Mouse (Mus musculus): ENCODE results near the gene Ulk3.
A peak's percentile ranks its signal among the peaks of the same experiment; 100 is the strongest.

The Ulk3 gene

GRCm38 (mm10) chr9:57574397-57574796 lies 14.9 kb upstream of the Ulk3 start:
- no peak for DNase-seq

- DNase-seq: no peak
Measured at GRCm38 (mm10) chr9:57575577-57575976, 13.7 kb upstream of the Ulk3 start.

GRCm38 (mm10) chr9:57577144-57577849 lies 12.0 kb upstream of the Ulk3 start:
- peak; percentile 19 for DNase-seq

GRCm38 (mm10) chr9:57584991-57585390 lies 4.3 kb upstream of the Ulk3 start:
- no peak for DNase-seq

- no peak for DNase-seq
Measured at GRCm38 (mm10) chr9:57590726-57591125, 1.5 kb downstream of the Ulk3 start.

- no peak for DNase-seq
Measured at GRCm38 (mm10) chr9:57593454-57594173, 4.4 kb downstream of the Ulk3 start.

GRCm38 (mm10) chr9:57594174-57594509 lies 4.9 kb downstream of the Ulk3 start:
- no peak for DNase-seq

GRCm38 (mm10) chr9:57597265-57597664 lies 8.0 kb downstream of the Ulk3 start:
- DNase-seq: no peak

- DNase-seq: no peak
Measured at GRCm38 (mm10) chr9:57597929-57598382, 8.7 kb downstream of the Ulk3 start.

- no peak for DNase-seq
Measured at GRCm38 (mm10) chr9:57598851-57599563, 9.8 kb downstream of the Ulk3 start.

- DNase-seq: no peak
Measured at GRCm38 (mm10) chr9:57600620-57601352, 11.5 kb downstream of the Ulk3 start.

GRCm38 (mm10) chr9:57601353-57601706 lies 12.1 kb downstream of the Ulk3 start:
- DNase-seq: no peak

GRCm38 (mm10) chr9:57602098-57602497 lies 12.8 kb downstream of the Ulk3 start:
- no peak for DNase-seq

GRCm38 (mm10) chr9:57604875-57605274 lies 15.6 kb downstream of the Ulk3 start:
- no peak for DNase-seq

GRCm38 (mm10) chr9:57605503-57605902 lies 16.3 kb downstream of the Ulk3 start:
- no peak for DNase-seq

- peak; percentile 36 for DNase-seq
Measured at GRCm38 (mm10) chr9:57606139-57606851, 17.0 kb downstream of the Ulk3 start, which contains the start of gene Cplx3. Cplx3 (minus strand) TSS chr9:57606281.

GRCm38 (mm10) chr9:57609803-57610202 lies 20.6 kb downstream of the Ulk3 start:
- DNase-seq: no peak

- DNase-seq: no peak
Measured at GRCm38 (mm10) chr9:57610359-57610826, 21.1 kb downstream of the Ulk3 start.

GRCm38 (mm10) chr9:57612587-57612986 lies 23.3 kb downstream of the Ulk3 start:
- no peak for DNase-seq

GRCm38 (mm10) chr9:57613975-57614374 lies 24.7 kb downstream of the Ulk3 start:
- DNase-seq: no peak

GRCm38 (mm10) chr9:57614786-57615185 lies 25.5 kb downstream of the Ulk3 start:
- no peak for DNase-seq

GRCm38 (mm10) chr9:57617556-57618169 lies 28.4 kb downstream of the Ulk3 start:
- no peak for DNase-seq
